Mouse (Mus musculus) ovary, postnatal 36 days (tissue): ENCODE data around the gene Gm17332.
"Not testable (repeated sequence)": the region's sequence is repeated elsewhere in the genome, so short reads cannot be mapped to it uniquely, and the experiment has no call there.

Experiments
- DNase-seq: peaks from one replicate; pipeline ENCODE4 v3.0.0; 2022; ENCODE audit warnings: low spot score, mixed read lengths

Gene Gm17332

DNA sequence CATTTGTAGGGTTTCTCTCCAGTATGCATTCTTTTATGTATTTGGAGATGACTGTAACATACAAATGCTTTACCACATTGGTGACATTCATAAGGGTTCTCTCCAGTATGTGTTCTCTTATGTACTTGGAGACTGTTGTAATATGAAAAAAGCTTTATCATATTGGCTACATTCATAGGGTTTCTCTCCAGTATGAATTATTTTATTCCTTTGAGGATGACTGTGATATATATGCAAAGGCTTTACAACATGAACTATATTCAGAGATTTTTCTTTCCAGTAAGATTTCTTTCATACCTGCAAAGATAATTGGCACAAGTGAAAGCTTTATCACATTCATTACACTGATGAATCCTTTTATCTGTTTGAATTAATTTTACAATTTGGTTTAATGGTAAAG, at the start of gene Gm17332:
Gm17332 (minus strand) TSS at position 101 of the 400 bp plus-strand sequence.
- no peak for DNase-seq

DNA sequence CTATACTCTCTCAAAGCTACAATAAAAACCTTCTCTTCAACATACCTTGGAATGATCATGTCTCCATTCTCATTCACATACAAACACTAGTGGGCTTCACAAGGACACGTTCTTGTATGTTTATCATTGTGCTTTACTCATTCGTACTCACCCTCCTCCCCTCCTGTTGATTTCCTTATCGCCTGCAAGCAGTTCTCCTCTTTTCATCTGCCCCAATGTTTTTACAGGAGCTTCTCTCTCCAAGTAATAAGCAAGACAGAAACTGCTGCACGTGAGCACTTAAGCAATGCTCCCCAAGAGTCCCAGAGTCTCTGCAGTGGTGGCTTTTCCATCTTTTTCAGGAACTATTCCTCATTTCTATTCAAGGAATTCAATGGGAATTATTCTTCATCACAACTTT, 47.7 kb upstream of the Gm17332 start:
- no peak for DNase-seq

DNA sequence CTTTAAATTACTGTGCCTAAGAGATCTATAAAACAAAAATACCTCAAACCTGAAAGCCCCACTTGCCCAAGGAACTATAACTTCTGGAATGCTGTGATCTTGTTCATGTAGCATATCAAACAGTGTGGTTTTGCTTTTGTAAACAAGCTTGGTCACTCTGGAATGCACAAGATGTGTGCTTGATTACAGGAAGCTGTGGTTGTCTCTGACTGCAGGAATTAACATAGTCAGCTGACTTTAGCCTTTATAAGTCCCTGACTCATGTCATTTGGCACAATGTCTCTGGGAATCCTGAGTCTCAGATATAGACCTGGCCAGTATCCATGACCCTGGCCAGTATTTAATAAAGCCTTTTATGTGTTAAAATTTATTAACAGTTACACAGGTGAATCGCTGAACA, 43.1 kb upstream of the Gm17332 start:
- DNase-seq = no peak

DNA sequence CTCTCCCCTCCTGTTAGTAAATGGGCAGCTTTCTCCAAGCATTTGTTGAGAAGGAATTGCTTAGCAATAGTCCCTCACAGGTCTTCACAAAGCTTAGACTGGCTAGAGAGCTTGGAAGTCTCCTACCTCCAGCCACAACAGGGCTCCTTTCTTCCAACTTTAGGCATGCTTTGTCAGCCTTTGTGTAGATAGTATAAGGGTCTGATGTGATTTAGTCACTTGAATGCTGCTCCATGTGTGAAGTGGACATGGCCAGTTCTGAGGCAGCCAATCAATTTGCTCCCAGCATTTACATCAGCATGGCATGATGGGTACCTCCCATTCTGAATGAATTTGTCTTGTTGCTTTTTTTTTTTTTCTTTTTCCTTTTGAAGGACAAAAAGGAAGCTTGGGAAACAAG, 35.7 kb upstream of the Gm17332 start:
- no peak for DNase-seq

DNA sequence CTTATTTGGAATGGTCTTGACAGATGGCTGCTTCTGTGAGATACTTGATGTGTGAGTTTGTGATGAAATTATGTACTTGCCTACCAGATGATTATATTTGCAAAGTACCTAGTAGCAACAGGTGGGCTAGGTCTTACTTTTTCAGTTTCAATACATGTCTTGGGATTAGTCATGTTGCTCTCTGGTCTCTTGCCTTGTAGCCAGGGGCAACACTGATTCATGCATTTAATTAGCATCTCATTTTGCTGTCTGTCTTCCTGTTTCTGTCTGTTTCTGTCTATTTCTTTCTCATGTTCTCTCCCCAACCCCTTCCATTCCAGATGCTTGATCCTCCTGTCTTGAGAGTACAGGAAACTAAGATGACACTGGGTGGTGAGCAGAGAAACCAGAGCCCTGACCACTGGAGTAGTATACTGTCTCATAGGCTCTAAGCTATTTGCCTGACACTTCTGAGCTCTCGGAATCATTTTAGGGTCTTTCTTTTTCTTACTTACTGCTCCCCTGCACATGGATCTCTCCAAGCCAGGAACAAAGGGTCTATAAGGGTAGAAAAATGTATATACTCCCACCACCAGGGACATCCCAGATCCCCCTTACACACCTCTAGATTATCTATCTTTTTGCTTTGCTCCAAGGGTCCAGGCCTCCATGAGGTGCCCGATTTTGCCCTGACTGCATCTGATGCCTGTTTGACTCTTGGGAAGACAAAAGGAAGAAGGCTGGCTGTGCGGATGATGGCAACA, 13.5 kb upstream of the Gm17332 start:
- no peak for DNase-seq

DNA sequence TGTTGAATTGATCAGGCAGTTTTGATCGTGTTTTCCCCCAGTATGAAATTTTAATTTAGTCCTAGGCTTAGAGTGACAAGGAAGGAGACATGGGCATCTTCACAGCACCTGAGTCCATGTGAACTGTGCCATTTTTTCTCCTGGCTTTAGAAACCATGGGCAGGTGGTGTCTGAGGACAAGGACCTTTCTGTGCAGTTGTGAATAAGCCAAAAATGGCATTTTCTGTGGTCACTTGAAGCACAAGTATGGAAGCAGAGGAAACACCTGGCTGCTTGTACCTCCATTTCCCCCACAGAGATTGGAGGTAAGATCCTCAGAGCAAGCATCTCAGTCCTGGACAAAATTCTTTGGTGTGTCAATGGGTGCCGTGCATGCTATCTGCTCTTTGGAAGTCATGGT, 12.5 kb upstream of the Gm17332 start:
- DNase-seq = no peak

DNA sequence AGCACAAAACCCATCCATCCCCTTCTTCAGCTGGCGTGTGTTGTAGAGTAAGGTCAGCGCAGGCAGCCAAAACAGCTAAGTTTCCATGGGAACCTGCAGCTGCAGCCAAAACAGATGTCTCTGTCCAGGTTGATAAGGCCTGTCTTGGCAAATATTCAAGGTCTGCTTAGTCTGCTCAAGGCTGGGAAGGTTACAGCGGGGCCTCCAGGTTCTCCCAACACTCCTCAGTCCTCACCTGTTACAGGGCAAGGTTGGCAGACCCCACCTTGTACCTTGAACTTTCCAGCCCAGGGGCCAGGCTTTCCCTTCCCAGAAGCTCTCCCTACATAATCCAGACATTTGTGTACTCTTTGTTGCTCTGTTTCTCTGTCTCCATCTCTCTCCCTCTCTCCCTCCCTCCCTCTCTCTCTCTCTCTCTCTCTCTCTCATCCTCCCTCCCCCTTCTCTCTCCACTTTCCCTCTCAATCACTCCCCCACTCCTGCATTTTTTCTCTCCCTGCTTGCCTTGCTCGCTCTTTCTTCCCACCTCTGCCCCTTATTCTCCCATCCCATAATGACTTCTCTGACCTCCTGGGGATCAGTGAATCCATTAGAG, 12.1 kb downstream of the Gm17332 start:
- DNase-seq = peak; percentile 54

DNA sequence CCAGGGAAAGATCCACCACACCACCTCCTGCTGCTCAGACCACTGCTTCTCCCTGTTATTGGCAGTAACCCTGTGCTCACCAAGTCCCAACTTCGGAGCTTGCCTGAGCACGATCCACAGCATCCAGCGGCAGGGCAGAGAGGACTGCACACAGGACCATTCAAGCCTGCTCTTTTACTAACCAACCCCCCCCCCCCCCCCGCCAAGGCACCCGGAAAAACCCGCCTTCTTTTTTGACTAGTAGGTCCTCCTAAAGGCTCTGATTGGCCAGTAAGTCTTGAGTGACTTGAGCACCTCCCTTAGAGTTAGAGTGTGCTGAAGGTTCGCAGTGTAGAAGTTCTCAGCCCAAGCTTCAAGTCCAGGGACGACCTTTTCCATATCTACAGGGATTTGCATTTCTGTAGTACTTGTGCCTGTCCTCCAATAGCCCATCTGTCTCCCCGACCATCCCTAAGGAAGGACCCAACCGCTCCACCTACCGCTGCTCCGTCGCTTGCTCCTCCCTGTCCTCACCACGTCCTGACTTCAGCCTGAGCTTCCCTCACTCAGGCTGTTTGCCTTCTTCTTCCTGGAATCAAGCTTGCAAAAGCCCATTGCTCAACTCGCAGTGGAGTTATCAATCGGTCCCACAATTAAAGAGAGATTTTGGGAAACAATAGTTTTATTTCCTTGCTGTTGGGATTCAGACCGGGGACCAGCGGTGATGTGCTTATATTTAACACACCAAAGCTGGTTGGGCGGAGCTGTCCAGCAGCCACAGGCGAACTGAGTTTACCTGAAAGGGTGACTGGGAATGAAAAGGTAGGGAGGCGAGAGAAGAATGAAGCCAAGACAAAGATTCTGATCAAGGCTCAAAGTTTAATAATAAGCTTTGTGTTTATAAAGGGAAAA, 12.9 kb downstream of the Gm17332 start:
- peak; percentile 10 for DNase-seq

DNA sequence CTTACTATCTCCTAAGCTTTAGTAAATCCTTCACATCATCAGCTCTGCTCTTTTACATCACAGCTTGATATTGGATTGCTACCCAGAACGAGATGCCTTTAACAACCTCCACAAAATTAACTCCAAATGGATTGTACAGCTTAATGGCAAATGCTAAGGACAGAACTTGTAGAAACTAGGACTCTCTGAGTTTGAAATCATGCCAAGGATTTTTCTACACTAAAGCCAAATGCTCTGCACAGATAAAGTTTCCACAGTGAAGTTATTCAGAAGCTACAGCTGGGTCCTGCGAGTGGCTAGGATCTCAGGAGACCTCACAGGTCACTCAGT, 13.5 kb downstream of the Gm17332 start:
- no peak for DNase-seq

DNA sequence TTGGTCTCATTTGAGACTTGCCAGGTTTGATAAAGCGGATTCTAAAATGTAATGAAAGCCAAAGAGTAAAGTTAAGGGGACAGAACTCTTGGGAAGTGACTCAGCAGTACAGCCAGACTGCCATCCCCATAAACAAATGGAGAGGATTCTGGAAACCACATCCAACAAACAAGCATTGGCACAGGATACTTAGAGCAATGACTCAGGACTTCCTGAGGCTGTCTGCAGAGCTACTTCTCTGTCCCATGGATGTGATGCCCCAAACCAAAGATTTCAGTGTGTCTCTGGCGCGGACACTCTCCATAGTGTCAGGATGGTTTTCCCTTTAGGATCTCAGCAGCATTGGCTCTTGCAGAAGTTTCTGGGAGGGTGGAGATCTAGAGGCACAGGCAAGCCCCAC, 25.2 kb downstream of the Gm17332 start:
- no peak for DNase-seq

DNA sequence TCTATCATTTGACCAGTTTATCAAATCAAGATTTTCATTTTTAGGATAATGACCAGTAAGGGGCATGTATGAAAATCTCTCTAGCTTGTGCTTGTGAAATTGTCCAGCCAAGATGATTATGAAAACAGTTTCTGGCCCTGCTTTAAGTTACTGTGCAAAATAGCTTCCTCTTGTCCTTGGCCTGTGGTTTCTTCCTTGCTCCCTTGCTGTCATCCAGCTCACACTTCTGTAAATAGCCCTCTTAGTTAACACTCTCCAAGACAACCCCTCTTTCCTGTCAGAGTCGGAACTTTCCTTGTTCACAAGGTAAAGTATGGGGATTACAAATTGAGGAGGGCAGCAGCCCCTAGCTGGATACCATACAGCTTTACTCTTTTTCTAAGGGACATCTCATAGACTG, 43.9 kb downstream of the Gm17332 start:
- DNase-seq = not testable (repeated sequence)

DNA sequence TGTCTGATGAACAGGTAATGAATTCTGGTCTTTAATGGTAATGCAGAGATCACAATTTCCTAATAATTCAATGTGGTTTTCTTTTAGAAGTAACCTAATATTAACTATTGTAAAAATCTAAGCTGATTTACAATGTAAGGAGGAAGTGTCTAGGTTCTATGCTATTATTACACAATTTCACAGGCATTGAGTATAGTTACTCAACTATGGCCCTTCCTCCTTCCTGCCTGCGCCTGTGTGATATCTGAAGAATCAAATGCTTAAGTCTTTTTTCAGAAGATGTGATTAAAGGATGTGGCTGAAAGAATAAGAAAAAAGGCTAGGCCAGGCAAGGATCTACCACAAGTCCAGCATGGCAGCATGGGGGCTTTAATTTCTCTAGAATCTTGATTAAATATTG, 47.4 kb downstream of the Gm17332 start:
- DNase-seq = not testable (repeated sequence)

DNA sequence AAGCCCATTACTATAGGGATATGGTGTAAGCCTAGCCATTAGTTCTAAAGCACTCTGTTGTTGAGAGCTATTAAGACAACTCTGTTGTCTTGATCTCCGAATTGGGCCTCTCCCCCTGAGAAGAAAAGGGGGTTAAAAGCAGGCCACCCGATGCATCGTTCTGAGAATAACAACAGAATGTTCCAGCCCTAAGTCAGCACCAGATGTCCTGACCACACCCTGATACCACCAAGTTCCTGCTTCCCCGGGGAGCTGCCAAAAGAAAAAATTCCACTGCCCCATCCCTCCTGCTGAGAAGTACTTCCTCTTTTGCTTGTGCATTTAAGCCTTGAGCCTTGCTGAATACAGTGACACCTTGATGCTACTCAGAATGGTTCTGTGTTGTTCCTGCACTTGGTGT, 48.5 kb downstream of the Gm17332 start:
- DNase-seq = not testable (repeated sequence)
